Mouse (Mus musculus): ENCODE data around the gene Smarcc2.
"Not testable (repeated sequence)": the region's sequence is repeated elsewhere in the genome, so short reads cannot be mapped to it uniquely, and the experiment has no call there.

The Smarcc2 gene

DNA sequence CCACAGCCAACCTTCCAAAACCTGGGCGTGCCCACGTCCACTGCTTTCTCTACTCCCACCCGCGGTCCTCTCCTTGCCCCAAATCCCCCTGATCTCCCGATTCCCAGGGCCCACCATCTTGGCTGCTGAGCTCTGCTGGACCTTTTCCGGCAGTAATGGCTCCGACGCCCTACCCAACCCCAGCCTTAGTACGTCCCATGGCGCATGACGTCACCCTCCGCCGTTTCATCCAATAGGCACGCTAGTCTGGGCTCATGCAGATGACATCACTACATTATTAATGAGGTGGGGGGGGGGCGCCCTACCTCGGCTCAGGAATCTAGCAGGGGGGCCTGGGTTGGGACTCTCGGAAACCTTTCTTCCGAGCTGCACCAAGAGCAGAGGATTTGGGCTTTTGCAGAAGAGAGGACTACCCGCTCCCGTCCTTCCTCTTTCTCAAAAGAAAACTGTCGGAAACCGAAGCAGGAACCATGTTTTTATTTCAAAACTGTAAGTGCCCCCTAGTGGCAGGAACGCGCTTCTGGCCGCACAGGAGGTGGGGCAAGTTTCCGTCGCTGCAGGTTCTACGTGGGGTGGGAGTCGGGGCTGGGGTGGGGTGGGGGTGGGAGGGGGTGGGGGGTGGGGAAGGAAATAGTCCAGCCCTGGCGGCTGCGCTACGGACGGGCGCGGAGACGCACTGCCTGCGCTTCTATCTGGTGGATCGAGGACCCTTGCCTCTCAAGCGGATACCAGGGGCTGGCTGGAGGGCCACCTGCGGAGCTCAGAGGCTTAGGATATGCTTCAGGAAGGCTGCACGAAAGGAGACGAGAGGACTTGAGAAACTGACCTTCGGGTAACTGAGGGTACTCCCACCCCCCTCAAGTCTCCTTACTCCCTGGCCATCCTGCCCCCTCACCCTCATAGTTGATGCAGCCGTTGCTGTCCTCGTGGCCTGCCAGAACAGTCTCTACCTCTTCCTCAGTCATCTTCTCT is 34.9 kb downstream of the Smarcc2 start, which contains the start of gene Myl6:
Gene Myl6 (minus strand): TSS at position 451 of the 972 bp plus-strand sequence.
- DNase-seq (ENCODE audit: low spot score in 2 of 2) = peak; percentile 97 to 99

- no peak for DNase-seq (ENCODE audit: low spot score in 2 of 2)
These were observed 35.7 kb downstream of the Smarcc2 start for GRCm38 (mm10) chr10:128494667-128495245.

DNA sequence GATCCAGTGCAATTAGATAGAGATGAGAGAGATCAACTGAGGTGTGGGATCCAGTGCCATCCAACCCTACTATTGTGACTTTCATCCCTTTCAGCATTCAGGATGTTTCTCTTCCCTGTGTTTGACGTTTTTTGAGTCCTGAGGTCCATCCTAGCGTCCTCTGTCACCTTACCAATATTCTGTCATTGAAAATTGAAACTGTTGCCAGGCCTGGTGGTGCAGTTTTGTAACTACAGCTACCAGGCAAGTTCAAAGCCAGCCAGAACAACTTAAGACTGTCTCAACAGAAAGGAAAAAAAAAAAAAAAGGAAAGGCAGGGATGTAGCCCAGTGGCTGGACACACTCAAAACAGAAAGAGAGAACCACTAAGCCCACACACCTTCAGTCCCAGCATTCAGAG is 36.2 kb downstream of the Smarcc2 start:
- no peak for DNase-seq (ENCODE audit: low spot score in 2 of 2)

DNA sequence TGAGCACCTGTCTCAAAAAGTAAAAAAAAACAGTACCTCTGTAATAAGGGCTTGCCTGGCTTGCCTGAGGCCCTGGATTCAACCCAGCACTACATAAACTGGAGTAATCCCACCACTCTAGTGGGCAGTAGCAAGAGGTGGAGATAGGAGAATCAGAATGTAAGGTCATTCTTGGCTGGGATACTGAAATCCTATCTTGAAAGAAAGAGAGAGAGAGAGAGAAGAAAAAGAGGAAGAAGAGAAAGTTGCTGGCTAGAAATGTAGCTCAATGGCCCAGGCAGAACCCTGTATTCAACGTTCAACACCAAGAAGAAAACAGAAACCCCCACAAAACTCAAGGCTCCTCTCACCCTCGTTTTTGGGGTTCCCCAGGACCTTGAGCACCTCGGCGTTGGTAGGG is 36.9 kb downstream of the Smarcc2 start:
- no peak for DNase-seq (ENCODE audit: low spot score in 2 of 2)

- DNase-seq (ENCODE audit: low spot score in 2 of 2) = no peak
These were observed 37.5 kb downstream of the Smarcc2 start for GRCm38 (mm10) chr10:128496509-128497077.

GRCm38 (mm10) chr10:128497134-128497737 is 38.2 kb downstream of the Smarcc2 start:
- DNase-seq (ENCODE audit: low spot score in 2 of 2) = no peak

GRCm38 (mm10) chr10:128498590-128498989 is 39.5 kb downstream of the Smarcc2 start, which contains the start of gene Myl6b:
Myl6b (minus strand) TSS chr10:128498685.
- peak; percentile 92 to 93 for DNase-seq (ENCODE audit: low spot score in 2 of 2)

- no peak for DNase-seq (ENCODE audit: low spot score in 2 of 2)
These were observed 40.1 kb downstream of the Smarcc2 start for GRCm38 (mm10) chr10:128499116-128499671.

DNA sequence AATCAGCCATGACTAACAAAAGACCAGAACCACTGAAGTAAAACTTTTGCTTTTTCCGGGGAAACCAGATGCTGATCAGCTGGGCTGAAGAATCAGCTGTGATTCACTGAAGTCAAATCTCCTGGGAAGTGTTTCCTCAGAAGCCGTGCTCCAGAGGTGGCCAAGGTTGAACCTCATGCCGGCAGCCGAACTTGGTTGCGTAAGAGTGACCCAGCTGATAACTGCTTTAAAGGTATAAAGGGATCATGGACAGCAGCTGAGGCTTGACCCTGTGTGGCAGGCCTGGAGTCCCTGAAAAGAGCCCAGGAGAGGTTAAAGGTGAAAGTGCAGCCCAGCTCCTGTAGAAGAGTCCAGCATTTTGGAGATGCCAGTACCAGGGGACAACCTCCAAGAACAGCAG is 43.3 kb downstream of the Smarcc2 start:
- no peak for DNase-seq (ENCODE audit: low spot score in 2 of 2)

GRCm38 (mm10) chr10:128503532-128503931 is 44.5 kb downstream of the Smarcc2 start:
- DNase-seq (ENCODE audit: low spot score in 2 of 2) = no peak

GRCm38 (mm10) chr10:128504012-128504411 is 45.0 kb downstream of the Smarcc2 start:
- DNase-seq (ENCODE audit: low spot score in 2 of 2) = no peak

- DNase-seq (ENCODE audit: low spot score in 2 of 2) = no peak
These were observed 45.8 kb downstream of the Smarcc2 start for GRCm38 (mm10) chr10:128504641-128505370.

DNA sequence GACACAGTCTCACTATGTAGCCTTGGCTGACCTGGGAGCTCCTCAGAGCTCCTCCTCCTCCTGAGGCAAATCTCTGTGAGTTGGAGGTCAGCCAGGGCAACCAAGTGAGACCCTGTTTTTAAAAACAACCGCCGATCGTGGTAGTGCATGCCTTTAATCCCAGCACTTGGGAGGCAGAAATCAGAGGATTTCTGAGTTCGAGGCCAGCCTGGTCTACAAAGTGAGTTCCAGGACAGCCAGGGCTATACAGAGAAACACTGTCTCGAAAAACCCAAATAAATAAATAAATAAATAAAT is 46.3 kb downstream of the Smarcc2 start:
- DNase-seq (ENCODE audit: low spot score in 2 of 2) = not testable (repeated sequence)

- no peak for DNase-seq (ENCODE audit: low spot score in 2 of 2)
These were observed 46.9 kb downstream of the Smarcc2 start for GRCm38 (mm10) chr10:128505974-128506373.

DNA sequence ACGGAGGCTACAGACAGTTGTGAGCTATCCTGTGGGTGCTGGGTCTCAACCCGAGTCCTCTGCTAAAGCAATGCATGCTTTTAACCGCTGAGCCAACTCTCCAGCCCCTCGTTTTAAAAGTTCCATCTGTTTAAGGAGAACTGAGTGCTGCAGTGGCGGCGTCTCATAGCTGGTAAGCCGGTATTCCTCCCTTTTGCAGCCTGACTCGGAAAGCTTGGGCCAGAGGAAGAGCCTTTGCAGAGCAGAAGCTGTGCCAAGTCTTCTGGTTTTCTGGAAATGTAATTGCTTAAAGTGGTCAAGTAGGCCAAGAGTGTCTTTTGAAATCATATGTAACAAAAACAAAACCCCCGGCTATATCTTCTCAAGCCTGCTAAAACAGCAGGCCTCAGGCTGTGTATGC is 49.2 kb downstream of the Smarcc2 start:
- DNase-seq (ENCODE audit: low spot score in 2 of 2) = no peak

DNA sequence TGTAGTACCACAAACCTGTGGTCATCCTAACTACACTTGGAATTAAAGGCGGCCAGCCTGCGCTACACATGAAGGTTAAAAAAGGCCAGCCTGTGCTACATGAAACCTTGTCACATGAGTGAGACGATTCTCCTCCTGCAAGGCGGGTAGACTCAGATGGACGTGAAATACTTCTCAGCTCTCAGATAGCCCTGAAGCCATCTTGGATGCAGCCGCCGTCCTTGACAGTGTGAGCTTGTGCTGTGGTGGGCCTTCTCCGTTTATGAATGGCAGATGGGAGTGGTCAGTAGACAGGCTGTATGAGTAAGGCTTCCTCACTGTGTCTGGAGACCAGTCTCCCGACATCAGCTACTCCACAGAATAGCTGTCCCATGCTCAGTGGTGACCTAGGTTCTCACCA is 50.2 kb downstream of the Smarcc2 start:
- DNase-seq (ENCODE audit: low spot score in 2 of 2) = no peak

DNA sequence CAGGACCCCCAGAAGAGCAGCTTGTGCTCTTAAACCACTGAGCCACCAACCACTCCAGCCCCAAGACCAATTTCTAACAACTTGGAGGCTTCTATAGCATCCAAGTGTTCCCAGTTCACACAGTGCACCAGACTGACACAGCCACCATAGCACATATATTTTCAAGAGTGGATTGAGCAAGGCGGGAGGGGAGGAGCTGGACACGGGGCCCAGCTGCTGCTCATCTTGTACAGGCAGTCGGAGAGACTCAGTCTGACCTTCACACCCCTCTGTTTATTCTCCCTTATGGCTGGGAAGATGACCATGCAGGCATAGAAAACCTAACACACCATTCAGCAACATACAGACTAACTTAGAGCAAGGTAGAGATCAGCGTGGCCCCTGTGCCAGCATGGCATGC is 50.8 kb downstream of the Smarcc2 start:
- no peak for DNase-seq (ENCODE audit: low spot score in 2 of 2)

GRCm38 (mm10) chr10:128510301-128510700 is 51.3 kb downstream of the Smarcc2 start:
- DNase-seq (ENCODE audit: low spot score in 2 of 2) = no peak

GRCm38 (mm10) chr10:128511189-128511588 is 52.1 kb downstream of the Smarcc2 start:
- no peak for DNase-seq (ENCODE audit: low spot score in 2 of 2)

DNA sequence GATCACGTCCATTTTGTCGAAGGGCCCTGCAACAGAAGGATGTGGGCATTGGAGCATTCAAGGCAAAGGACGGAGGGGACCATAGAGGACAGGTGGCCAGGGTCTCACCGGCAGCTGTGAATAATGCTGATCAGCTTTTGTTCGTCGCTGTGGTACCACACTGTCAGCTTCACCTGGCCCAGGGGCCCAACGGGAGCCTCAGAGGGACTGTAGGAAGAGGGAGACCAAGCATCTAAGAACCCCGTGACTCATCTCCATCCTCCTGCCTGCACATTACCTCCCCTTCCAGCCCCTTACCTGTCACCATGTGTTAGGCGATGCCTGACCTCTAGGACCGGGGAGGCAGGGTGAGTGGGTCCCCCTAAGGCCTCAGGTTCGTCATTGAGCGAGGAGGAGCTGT is 52.7 kb downstream of the Smarcc2 start:
- no peak for DNase-seq (ENCODE audit: low spot score in 2 of 2)

GRCm38 (mm10) chr10:128515044-128515443 is 56.0 kb downstream of the Smarcc2 start:
- no peak for DNase-seq (ENCODE audit: low spot score in 2 of 2)
